Mouse (Mus musculus) testis, adult 2 months (tissue): Measurements from ENCODE around the gene Taf4.

Experiments
- CTCF ChIP-seq: fragments of 200-500 bp; IDR thresholded peaks from 2 replicates; pipeline ENCODE4 v1.5.1; 2012; ENCODE audit warnings: low read depth, mild to moderate bottlenecking, inconsistent platforms, low read length, moderate library complexity; ENCODE audit not compliant: control insufficient read depth, insufficient read depth, insufficient replicate concordance
- POLR2A ChIP-seq: fragments of 200-500 bp; IDR thresholded peaks from 2 replicates; pipeline ENCODE4 v1.6.1; 2012; ENCODE audit warnings: low read depth, mild to moderate bottlenecking, inconsistent platforms, low read length, moderate library complexity; ENCODE audit not compliant: control insufficient read depth

GRCm38 (mm10) chr2:179877551-179878215 is 98.8 kb downstream of the Taf4 start:
- TF ChIP-seq CTCF (peak; percentile 61; the same call in 1 of the 2 replicates), POLR2A (no peak)
